Mouse (Mus musculus) lung, postnatal 0 days (tissue): ENCODE results near the gene Magi1.

ENCODE experiments used
- CTCF ChIP-seq: IDR thresholded peaks from 2 replicates; pipeline ENCODE4 v1.5.1; 2016; ENCODE audit warnings: antibody characterized with exemption, mild to moderate bottlenecking
- EP300 ChIP-seq: IDR thresholded peaks from 2 replicates; pipeline ENCODE4 v1.6.1; 2016; ENCODE audit warnings: antibody characterized with exemption, mild to moderate bottlenecking, control low read depth

GRCm38 (mm10) chr6:94265244-94265935 lies 18.3 kb downstream of the Magi1 start:
- no peak for TF ChIP-seq CTCF
- no peak for TF ChIP-seq EP300
